Mouse (Mus musculus): ENCODE results near the gene Mdc1.

- TF ChIP-seq POLR2A (IDR thresholded peaks at IDR 0.05; ENCODE audit: borderline replicate concordance, extremely low read depth, low read depth, low read length): peak; percentile 67; the same call in 1 of the 2 replicates
- TF ChIP-seq CTCF (IDR thresholded peaks at IDR 0.05; ENCODE audit: insufficient read depth, low read length): no peak
Measured at GRCm38 (mm10) chr17:35865481-35866280, 24.4 kb downstream of the Mdc1 start, which contains the start of gene Ppp1r18.

All from lung, adult 2 months (tissue).